Mouse (Mus musculus) CH12.LX (cell line): ENCODE measurements around the gene C1qtnf1. TPM values are rescaled to one million over a fixed set of nuclear protein-coding genes. Genes with fewer than 3 reads are reported as not detected.

Experiments used
- DNase-seq: peaks from one replicate; pipeline ENCODE4 v3.0.0-alpha.2; 2013; ENCODE audit errors: extremely low read depth
- H3K27ac ChIP-seq: 2 replicates; pipeline ENCODE4 v1.5.1; 2012; ENCODE audit warnings: low read depth, mild to moderate bottlenecking, control low read depth, moderate library complexity; ENCODE audit not compliant: insufficient read depth
- H3K27me3 ChIP-seq: replicated peaks from 2 replicates; pipeline ENCODE3; 2012; ENCODE audit warnings: inconsistent platforms
- H3K36me3 ChIP-seq, 2 experiments: replicated peaks in 1 of 2; 2 replicates each; pipeline versions ENCODE3 to v1.6.1; 2012; ENCODE audit warnings: inconsistent platforms in 1 of 2, low read length in 1 of 2, mild to moderate bottlenecking in 1 of 2, mixed read lengths in 1 of 2, moderate library complexity in 1 of 2; ENCODE audit not compliant: control insufficient read depth in 1 of 2, insufficient read depth in 1 of 2
- H3K4me1 ChIP-seq, 2 experiments: 2 replicates each; pipeline ENCODE4 v1.6.1; 2012; ENCODE audit warnings: inconsistent platforms in 1 of 2, moderate library complexity in 1 of 2; ENCODE audit not compliant: insufficient read depth in 2 of 2, control insufficient read depth in 1 of 2
- H3K4me2 ChIP-seq: 2 replicates; pipeline ENCODE4 v1.6.1; 2012; ENCODE audit warnings: low read depth, mild to moderate bottlenecking, control low read depth; ENCODE audit not compliant: poor library complexity, insufficient read depth, severe bottlenecking
- H3K4me3 ChIP-seq, 3 experiments: fragments of 150-350 bp in 1 of 3; sonication (generic) in 1 of 3; replicated peaks in 1 of 3; 2 replicates each; pipeline versions ENCODE3 to v1.5.1; 2011 to 2012; ENCODE audit warnings: low read depth in 2 of 3, low read length in 2 of 3, mild to moderate bottlenecking in 2 of 3, moderate library complexity in 2 of 3, control low read depth in 1 of 3, improper control_type of control experiment in 1 of 3, inconsistent platforms in 1 of 3, mixed read lengths in 1 of 3; ENCODE audit not compliant: poor library complexity in 1 of 3
- H3K79me2 ChIP-seq: replicated peaks from 2 replicates; pipeline ENCODE4 v1.6.1; 2012; ENCODE audit warnings: mild to moderate bottlenecking, moderate library complexity; ENCODE audit not compliant: control insufficient read depth, poor library complexity, insufficient read depth, severe bottlenecking; ENCODE audit errors: extremely low read depth
- H3K9ac ChIP-seq: 2 replicates; pipeline ENCODE4 v1.6.1; 2012; ENCODE audit warnings: low read depth, mild to moderate bottlenecking, control low read depth, moderate library complexity; ENCODE audit not compliant: insufficient read depth
- H3K9me3 ChIP-seq: replicated peaks from 2 replicates; pipeline ENCODE3; 2012; ENCODE audit warnings: low read length, inconsistent platforms, mixed read lengths
- BHLHE40 ChIP-seq: IDR thresholded peaks from 2 replicates; pipeline ENCODE4 v1.6.1; 2011; ENCODE audit warnings: mild to moderate bottlenecking, low read depth, low read length, improper control_type of control experiment
- CHD2 ChIP-seq: IDR thresholded peaks from 2 replicates; pipeline ENCODE4 v1.6.1; 2011; ENCODE audit warnings: low read length, improper control_type of control experiment
- E2F4 ChIP-seq: IDR thresholded peaks from 2 replicates; pipeline ENCODE4 v1.6.1; 2011; ENCODE audit warnings: low read depth, low read length, improper control_type of control experiment; ENCODE audit not compliant: insufficient replicate concordance
- GABPA ChIP-seq: IDR thresholded peaks from 2 replicates; pipeline ENCODE4 v1.6.1; 2012; ENCODE audit warnings: low read depth, low read length, improper control_type of control experiment, inconsistent platforms; ENCODE audit not compliant: insufficient replicate concordance
- HCFC1 ChIP-seq: IDR thresholded peaks from 2 replicates; pipeline ENCODE4 v1.6.1; 2012; ENCODE audit warnings: low read depth, mild to moderate bottlenecking, inconsistent platforms, low read length, improper control_type of control experiment
- IRF4 ChIP-seq: IDR thresholded peaks from 2 replicates; pipeline ENCODE4 v1.6.1; 2014; ENCODE audit warnings: low read depth, mild to moderate bottlenecking, inconsistent platforms, low read length, improper control_type of control experiment
- JUN ChIP-seq: IDR thresholded peaks from 2 replicates; pipeline ENCODE4 v1.6.1; 2011; ENCODE audit warnings: low read depth, mild to moderate bottlenecking, low read length, improper control_type of control experiment, moderate library complexity; ENCODE audit not compliant: insufficient read depth
- JUND ChIP-seq: conservative IDR thresholded peaks from 2 replicates; pipeline ENCODE4 v1.6.1; 2011; ENCODE audit warnings: low read depth, low read length, improper control_type of control experiment
- KAT2A ChIP-seq: IDR thresholded peaks from 2 replicates; pipeline ENCODE4 v1.6.1; 2012; ENCODE audit warnings: low read length, improper control_type of control experiment, inconsistent platforms; ENCODE audit not compliant: insufficient replicate concordance
- MAX ChIP-seq: IDR thresholded peaks from 2 replicates; pipeline ENCODE4 v1.6.1; 2011; ENCODE audit warnings: low read length, improper control_type of control experiment
- MAZ ChIP-seq: IDR thresholded peaks from 2 replicates; pipeline ENCODE4 v1.6.1; 2012; ENCODE audit warnings: low read depth, mild to moderate bottlenecking, inconsistent platforms, low read length, improper control_type of control experiment, moderate library complexity
- MEF2A ChIP-seq: IDR thresholded peaks from 2 replicates; pipeline ENCODE4 v1.6.1; 2014; ENCODE audit warnings: low read depth, mild to moderate bottlenecking, inconsistent platforms, low read length, improper control_type of control experiment, borderline replicate concordance
- MYC ChIP-seq: IDR thresholded peaks from 2 replicates; pipeline ENCODE4 v1.6.1; 2011; ENCODE audit warnings: low read depth, mild to moderate bottlenecking, improper control_type of control experiment, low read length
- NRF1 ChIP-seq: IDR thresholded peaks from 2 replicates; pipeline ENCODE4 v1.6.1; 2014; ENCODE audit warnings: low read depth, mild to moderate bottlenecking, inconsistent platforms, low read length, improper control_type of control experiment, moderate library complexity
- PAX5 ChIP-seq: IDR thresholded peaks from 2 replicates; pipeline ENCODE4 v1.6.1; 2012; ENCODE audit warnings: low read length, inconsistent platforms, mixed read lengths
- RAD21 ChIP-seq: IDR thresholded peaks from 2 replicates; pipeline ENCODE4 v1.6.1; 2011; ENCODE audit warnings: low read depth, mild to moderate bottlenecking, low read length, improper control_type of control experiment, moderate library complexity
- RCOR1 ChIP-seq: conservative IDR thresholded peaks from 2 replicates; pipeline ENCODE4 v1.6.1; 2012; ENCODE audit warnings: low read depth, mild to moderate bottlenecking, inconsistent platforms, low read length, improper control_type of control experiment
- SIN3A ChIP-seq: IDR thresholded peaks from 2 replicates; pipeline ENCODE4 v1.6.1; 2012; ENCODE audit warnings: low read length, improper control_type of control experiment, inconsistent platforms
- TCF12 ChIP-seq: IDR thresholded peaks from 2 replicates; pipeline ENCODE4 v1.6.1; 2014; ENCODE audit warnings: low read depth, mild to moderate bottlenecking, inconsistent platforms, low read length, improper control_type of control experiment
- ZC3H11A ChIP-seq: IDR thresholded peaks from 2 replicates; pipeline ENCODE4 v1.6.1; 2012; ENCODE audit warnings: low read depth, mild to moderate bottlenecking, inconsistent platforms, low read length, improper control_type of control experiment
- dilution Hi-C: fragments of 300-500 bp; cut with MboI; formaldehyde crosslinking; loops from 2 replicates; pipeline ENCODE4 v1.14.3; 2020; ENCODE audit warnings: low sequenced_read_pairs; ENCODE audit not compliant: extremely low pct_unique_long_range_greater_than_20kb, extremely low pct_ligation_motif_present
- in situ Hi-C: fragments of 300-500 bp; cut with MboI; formaldehyde crosslinking; loops from 3 replicates; pipeline ENCODE4 v1.14.3; 2019; ENCODE audit warnings: low sequenced_read_pairs, low pct_ligation_motif_present, low pct_unique_long_range_greater_than_20kb, mixed read lengths
- polyA plus RNA-seq: library from polyadenylated mRNA; unstranded; fragments of >175 nt; gene quantifications from 2 replicates; pipeline ENCODE4 v1.2.1, GENCODE M21; 2012; ENCODE audit warnings: low read depth; ENCODE audit not compliant: insufficient read length
- total RNA-seq, 2 experiments: library from RNA; depleted of rRNA; stranded (reverse); fragments of 300-350 nt in 1 of 2; fragments of >200 nt in 1 of 2; gene quantifications; 2 replicates each; pipeline ENCODE4 v1.2.3; 2012 to 2014

The C1qtnf1 gene
- total and polyA plus RNA-seq, 3 experiments, result 0.13 to 0.19 TPM; not detected in 1

GRCm38 (mm10) chr11:118410073-118410444 lies 17.9 kb upstream of the C1qtnf1 start:
- in situ Hi-C loops (no loop called here), dilution Hi-C loops (no loop called here)
- no peak for DNase-seq
- Histone ChIP-seq H3K27me3 (no peaks in the 10 kb centered on the region), H3K4me3 (no peak overlapping the region), H3K36me3 (peaks cover 69 to 97% of the 10 kb centered on the region in 2 experiments), H3K4me1 (peaks cover 12 to 20% of the 10 kb centered on the region in 2 experiments), H3K4me2 (no peak overlapping the region), H3K79me2 (no peaks in the 10 kb centered on the region), H3K9me3 (no peaks in the 10 kb centered on the region), H3K27ac (no peak overlapping the region), H3K9ac (no peak overlapping the region)
- TF ChIP-seq ZC3H11A (no peak), HCFC1 (no peak), MEF2A (no peak), MAZ (no peak), KAT2A (no peak), JUN (no peak), SIN3A (no peak), IRF4 (no peak), JUND (no peak), BHLHE40 (no peak)

GRCm38 (mm10) chr11:118410479-118410878 lies 17.5 kb upstream of the C1qtnf1 start:
- H3K4me1 ChIP-seq, result peaks cover 8 to 16% of the 10 kb centered on the region in 2 experiments
- H3K4me3 ChIP-seq, result no peak overlapping the region
- H3K9ac ChIP-seq, result no peak overlapping the region
- H3K79me2 ChIP-seq, result no peaks in the 10 kb centered on the region
- H3K27ac ChIP-seq, result no peak overlapping the region
- dilution Hi-C loops, result no loop called here
- H3K9me3 ChIP-seq, result no peaks in the 10 kb centered on the region
- H3K27me3 ChIP-seq, result no peaks in the 10 kb centered on the region
- H3K4me2 ChIP-seq, result no peak overlapping the region
- in situ Hi-C loops, result no loop called here
- H3K36me3 ChIP-seq, result peaks cover 74 to 100% of the 10 kb centered on the region in 2 experiments
- no peak for TF ChIP-seq GABPA
- TF ChIP-seq RAD21, result no peak
- TF ChIP-seq MYC, result no peak
- TF ChIP-seq SIN3A, result no peak
- no peak for TF ChIP-seq RCOR1
- no peak for TF ChIP-seq TCF12
- no peak for TF ChIP-seq KAT2A
- TF ChIP-seq CHD2, result no peak
- no peak for TF ChIP-seq PAX5
- no peak for TF ChIP-seq ZC3H11A
- no peak for TF ChIP-seq MAX
- TF ChIP-seq E2F4, result no peak
- TF ChIP-seq NRF1, result no peak
- DNase-seq, result no peak
